Mouse (Mus musculus): ENCODE results near the gene Bbc3.

The Bbc3 gene

DNA sequence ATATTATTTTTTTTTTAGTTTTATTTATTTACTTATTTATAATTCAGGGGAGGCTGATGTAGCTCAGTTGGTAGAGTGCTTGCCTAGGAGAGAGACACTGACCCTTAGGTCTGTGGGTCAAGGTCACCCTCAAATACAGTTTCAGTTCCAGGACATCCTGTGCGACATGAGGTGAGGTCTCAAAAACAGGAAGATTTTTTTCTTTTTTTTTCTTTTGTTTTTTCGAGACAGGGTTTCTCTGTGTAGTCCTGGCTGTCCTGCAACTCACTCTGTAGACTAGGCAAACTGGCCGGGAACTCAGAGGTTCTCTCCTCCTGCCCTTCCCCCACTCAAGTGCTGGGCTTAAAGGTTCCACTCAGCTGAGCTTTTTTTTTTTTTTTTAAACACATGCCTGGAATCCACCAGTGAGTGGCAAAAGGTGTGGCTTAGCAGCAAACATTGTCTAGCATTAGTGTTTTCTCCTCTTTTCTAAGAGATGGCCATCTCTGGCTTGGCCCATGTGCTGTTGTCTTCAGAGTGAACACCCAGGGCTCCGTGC lies 7.1 kb downstream of the Bbc3 start:
- no peak for DNase-seq (ENCODE audit: low spot score)

DNA sequence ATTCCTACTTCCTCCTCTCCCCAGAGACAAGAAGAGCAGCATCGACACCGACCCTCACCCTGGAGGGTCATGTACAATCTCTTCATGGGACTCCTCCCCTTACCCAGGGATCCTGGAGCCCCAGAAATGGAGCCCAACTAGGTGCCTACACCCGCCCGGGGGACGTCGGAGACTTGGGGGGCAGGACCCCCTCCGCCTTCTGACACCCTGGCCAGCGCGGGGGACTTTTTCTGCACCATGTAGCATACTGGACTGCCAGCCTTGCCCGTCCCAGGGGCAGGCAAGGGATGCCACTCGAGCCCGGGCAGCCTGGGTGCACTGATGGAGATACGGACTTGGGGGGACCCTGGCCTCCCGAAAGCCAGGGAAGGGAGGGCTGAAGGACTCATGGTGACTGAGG lies 8.9 kb downstream of the Bbc3 start:
- no peak for DNase-seq (ENCODE audit: low spot score)

DNA sequence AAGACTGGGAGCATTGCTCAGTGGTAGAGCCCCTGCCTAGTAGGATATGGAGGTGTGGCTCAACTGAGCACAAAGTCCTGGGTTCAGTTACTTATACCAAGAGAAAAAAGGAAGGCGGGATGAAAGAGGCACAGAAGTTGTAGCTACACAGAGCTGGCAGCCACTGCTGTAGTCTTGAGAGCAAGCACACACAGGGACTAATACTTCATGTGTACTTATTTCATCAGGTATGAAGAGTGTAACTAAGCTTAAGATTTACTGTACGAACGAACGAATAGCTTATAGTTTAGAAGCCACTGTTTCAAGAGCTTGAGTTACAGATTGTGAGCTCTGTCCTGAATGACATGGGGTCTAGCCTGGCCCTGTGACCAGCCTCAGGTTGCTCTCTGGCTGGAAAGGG lies 11.0 kb downstream of the Bbc3 start:
- DNase-seq (ENCODE audit: low spot score) = no peak

DNA sequence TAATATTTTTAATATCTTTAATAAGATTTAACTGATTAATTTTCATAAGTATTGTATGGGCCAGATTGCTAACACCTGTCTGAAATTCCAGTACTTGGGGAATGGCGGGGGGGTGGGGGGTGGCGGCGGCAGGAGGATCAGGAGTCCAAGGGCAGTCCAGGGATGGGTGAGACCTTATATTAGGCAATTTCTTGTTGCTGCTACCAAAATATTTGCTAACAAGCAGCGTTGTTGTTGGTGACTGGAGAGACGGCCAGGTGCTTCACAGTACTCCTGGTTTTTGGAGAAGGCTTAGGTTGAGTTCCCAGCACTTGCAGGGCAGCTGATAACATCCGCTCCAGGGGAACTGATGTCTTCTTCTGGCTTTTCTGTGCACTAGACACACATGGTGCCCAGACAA lies 12.3 kb downstream of the Bbc3 start:
- DNase-seq (ENCODE audit: low spot score) = no peak

DNA sequence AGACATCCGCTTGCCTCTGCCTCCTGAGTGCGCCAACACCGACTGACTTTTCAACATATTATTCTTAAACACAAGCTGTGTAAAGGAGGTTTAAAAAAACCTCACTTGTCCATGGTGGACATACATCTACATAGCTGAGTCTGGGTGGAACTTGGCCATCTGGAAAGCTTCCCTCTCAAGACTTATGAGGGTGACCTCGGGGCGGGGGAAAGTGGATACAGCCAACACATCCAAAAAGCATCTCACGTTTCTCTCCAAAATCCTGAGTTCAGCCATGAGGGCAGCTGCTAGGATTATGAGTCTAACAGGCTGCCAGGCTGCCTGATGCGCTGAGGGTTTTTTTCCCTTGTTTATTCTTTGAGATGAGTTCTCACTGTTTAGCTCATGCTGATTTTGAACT lies 16.5 kb downstream of the Bbc3 start:
- DNase-seq (ENCODE audit: low spot score) = no peak

DNA sequence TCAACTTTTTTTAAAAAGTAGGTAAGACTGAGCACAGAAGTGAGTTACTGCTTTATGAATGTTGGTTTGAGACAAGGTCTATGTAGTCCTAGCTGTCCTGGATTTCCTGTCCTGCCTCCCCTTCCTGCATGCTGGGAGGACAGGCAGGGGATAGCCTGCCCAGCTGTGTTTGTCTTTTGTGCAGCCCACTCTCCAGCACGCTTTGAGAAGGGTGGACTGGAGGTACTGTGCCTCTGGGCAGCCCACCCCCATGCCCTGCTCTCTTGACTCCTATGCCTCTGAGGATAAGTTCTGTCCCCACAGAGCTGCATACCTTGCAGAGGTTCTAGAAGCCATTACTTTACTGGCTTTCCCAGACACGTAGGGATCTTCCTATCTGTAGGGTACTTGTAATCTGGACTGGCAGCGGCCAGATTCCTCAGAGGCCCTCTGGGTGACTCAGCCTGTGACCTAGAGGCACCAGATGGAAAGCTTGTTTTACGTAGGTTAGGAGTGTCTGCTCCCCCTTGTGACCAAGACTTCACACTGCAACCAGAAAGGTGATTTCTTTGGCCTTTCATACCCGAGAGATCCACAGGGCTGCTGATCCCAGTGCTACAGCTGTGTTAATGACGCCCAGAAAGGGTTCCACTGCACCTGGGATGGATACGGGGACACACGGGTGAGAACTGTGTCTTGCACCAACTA lies 17.9 kb downstream of the Bbc3 start:
- DNase-seq (ENCODE audit: low spot score) = peak; percentile 37

DNA sequence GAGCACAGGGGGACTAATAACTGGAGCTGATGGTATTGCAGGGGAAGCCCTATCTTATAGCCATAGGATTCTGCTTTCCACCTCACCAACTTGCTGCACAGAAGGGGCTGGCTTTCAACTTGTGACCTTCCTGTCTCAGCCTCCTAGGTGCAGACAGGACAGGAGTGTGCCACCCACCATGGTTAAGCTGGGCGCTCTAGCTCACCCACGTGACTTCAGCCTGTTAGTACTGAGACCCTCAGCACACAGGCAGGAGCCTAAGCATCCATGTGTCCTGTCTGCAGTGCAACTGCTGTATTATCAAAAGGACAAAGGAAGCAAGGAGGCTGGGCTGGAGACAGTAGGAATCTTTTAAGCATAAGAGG lies 18.4 kb downstream of the Bbc3 start:
- DNase-seq (ENCODE audit: low spot score) = no peak

DNA sequence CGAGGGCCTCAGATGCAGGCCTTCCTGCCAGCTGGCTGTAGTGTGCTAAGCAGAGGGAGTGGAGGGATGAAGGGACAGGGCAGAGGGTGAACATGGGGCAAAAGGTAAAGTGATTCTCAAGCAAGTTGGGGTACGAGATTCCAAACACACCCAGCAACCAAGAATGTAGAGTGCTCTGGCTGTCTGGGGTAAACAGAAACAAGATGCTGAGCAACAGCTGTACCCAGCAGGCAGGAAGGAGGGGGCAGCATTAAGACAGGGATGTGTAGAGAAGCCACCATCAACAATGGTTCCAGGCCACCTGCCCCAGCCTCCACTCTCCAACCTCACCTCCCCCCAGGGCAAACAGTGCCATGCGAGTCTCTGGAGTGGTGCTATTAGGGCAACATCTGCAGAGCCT lies 21.0 kb downstream of the Bbc3 start:
- no peak for DNase-seq (ENCODE audit: low spot score)

DNA sequence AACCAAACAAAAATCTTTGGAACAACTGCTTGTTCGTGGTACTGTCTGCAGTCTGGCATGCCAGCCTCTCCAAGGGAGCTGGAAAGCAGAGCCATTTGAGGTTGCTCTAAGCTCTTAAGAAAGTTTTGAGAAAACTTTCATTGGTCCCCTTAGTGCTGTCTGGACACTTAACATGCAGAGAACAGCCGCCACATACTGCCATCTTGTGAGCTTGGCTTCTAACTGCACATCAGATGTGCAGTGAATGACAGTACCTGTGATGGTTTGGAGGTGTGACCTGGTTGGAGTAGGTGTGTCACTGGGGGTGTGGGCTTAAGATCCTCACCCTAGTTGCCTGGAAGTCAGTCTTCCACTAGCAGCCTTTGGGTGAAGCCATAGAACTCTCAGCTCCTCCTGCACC lies 29.5 kb downstream of the Bbc3 start:
- DNase-seq (ENCODE audit: low spot score) = no peak

DNA sequence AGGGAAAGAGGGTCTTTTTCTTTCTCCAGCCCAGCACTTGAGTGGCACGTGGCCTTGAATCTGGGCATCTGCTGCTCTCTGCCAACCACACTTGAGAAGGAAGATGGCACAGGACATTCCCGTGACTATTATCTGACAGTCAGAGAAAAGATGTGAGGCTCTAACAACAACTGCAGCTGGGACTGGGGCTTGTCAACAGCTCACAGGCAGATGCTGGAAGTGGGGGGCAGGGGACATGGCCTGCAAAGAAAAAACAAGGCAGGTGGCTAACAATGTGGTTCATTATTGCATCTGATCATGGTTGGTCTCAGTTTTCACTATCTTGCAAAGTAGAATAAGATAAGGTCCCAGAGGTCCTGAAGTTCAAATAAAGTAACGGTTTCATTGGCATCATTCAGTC lies 36.4 kb downstream of the Bbc3 start:
- no peak for DNase-seq (ENCODE audit: low spot score)

DNA sequence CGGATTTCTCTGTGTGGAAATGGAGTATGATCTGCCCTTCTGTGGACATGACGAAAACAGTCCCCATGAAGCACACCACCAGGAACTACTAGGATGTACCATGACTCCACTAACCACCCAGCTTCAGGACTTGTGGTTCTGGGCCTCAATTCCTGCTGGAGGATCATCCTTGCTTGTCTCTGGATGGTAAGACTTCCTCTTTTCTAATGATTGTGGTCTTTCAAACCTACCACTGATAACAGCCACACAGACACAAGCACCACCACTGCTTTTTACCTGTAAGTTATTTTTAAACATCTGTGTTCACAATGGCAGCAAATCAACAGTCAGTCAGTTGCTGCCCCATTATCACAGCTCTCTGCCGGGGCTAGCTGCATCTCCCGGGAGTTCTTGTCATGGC lies 37.1 kb downstream of the Bbc3 start:
- DNase-seq (ENCODE audit: low spot score) = no peak

DNA sequence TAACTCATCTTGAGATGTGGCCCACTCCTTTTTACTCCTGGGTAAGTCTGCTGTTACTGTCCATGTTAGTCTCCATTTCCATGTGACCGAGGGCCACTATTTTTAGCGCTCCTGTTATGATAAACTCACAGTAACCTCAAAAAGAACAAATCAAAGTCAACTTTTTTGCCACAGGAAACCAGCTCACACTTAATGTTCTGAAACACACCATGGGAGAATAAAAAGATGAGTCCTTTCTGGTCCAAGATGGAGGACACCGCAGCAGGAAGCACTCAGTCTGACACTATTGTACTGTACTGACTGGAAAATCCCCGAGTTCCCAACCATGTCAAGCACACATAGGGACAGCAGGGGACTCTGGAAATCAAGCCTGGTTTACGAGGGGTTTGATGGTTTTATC lies 41.8 kb downstream of the Bbc3 start:
- DNase-seq (ENCODE audit: low spot score) = no peak

DNA sequence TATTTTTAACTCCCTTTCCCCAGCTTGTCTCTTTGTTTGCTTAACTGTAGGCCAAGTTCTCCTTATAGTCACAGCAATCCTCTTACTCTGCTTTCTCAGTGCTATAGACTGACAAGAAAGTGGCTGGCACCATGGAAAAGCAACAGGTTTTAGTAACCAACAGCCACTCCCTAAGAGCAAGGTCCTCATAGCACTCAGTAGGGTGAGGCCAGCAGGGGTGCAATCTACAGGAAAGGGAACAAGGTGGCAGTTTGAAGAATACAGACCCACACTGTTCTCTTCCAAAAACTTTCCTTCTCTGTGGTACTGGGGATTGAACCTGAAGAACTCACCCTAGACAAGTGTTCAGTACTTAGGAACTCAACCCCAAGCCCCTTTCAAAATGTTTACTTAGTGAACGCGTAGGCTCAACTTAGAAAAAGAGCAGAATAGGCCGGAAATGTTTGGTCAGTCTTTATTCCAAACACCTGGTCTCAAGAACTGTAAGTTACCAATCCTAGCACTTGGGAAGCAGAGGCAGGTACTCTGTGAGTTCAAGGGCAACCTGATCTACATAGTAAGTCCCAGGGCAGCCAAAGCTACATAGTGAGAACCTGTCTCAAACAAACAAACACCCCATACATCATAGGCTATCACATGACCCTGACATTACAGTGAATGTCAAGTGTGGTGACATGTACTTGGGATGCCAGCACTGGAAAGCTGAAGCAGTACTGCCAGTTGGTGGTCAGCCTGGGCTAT lies 47.8 kb downstream of the Bbc3 start:
- no peak for DNase-seq (ENCODE audit: low spot score)

DNA sequence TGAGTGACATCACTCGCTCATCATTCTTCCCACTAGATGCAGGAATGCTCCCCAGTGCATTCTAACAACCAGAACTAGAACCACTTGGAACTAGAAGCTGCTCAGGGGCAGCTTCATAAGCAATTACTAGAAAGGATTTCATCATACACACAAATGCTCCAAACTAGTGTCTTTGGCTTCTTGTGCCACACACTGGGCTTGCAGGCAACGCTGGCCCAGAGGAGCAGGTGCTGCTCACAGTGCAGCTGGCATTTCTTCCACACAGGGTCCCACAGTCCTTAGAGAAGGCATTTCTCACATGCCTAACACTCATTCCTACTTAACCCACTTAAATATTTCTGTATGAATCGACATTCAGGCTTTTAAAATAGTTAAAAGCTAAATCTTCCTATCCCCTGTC lies 49.4 kb downstream of the Bbc3 start:
- DNase-seq (ENCODE audit: low spot score) = no peak

DNA sequence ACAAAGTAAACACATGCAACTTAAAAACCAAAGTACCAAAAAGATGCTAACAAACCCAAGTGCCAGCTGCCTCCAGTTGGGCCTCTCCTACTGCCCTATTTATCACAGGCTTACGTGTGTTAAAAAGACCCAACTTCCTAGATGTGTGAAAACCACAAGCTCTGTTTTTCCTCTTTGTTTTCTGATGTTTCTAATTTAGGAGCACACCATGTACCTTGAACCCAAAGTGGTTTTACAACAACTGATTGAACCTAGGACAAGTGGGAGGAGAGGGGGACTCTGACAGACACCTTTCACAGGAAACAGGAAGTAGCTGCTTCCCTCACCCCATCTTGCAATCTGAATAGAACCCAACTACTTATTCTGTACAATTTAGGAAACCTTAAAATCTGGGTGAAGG lies 56.1 kb downstream of the Bbc3 start:
- DNase-seq (ENCODE audit: low spot score) = no peak

DNA sequence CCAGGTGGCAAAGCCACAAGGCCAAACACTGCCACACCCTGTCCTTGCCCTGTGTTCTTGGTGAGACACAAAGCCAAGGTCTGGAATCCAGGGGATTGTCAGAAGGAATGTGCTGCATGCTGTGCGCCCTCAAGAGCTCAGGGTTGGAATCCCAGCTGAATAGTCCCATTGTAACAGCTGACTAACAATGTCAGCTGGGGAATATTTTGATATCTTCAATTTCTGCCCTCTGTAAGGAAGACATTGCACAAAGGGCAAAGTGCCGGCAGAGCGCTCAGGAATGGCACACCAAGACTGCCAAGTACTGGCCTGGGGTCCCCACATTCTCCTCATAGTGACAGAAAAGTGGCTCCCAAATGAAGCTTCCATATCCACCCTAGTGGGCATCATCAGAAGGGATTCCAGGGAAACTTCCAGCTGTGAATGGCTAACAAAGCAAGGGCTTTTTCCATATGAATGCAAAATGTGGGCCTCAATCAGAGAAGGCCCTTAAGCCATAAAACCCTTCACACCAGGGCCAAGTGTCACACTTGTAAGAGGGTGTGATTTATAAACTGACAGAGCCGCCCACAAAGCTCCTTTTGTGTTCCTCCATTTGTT lies 56.8 kb downstream of the Bbc3 start:
- no peak for DNase-seq (ENCODE audit: low spot score)

DNA sequence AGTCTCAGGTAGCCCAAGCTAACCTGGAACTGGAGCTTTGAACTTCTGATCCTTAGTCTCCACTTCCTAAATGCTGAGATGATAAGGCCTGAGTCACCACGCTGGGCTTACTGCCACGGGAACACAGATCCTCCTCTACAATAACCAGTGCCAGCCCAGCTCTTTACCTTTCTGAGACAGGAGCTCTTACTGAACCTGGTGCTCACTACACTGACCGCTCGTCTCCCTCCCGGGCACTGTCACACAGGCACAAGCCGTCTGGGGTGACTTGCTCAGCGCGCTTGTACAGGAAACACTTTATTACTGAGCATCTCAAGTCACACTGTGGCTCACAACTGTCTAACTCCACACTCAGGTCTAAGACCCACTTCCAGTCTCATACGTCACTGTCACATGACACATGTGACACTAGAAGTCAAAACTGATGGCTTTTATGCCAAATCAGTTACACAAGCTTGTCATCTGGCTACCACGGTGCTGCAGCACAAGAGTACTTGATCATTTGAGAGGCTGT lies 58.0 kb downstream of the Bbc3 start:
- DNase-seq (ENCODE audit: low spot score) = no peak

DNA sequence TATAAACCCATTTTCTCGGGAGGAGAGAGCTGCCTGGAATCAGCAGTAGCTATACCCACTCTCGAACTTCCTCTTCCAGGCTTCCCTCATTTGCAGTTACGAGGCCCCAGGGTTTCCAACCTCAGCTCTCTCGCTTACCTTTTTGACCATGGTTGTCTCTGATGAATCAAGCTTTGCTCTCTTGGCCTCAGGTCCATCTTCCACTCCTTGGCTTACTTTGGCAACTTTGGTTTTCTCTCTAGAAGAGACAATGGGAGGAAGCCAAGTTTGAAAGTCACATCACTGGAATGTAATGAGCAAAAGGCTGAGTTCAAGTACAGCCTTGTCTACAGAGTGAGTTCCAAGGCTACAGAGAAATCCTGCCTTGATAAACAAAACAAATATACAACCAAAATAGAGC lies 58.5 kb downstream of the Bbc3 start:
- DNase-seq (ENCODE audit: low spot score) = no peak

Data from ovary, postnatal 14 days (tissue).